Mouse (Mus musculus) CH12F3 (cell line): ENCODE results near the gene Ccl2.

Experiments
- in situ Hi-C: fragments of 300-500 bp; cut with MboI; formaldehyde crosslinking; loops from 2 replicates; pipeline ENCODE4 v1.14.3; 2020; ENCODE audit warnings: low sequenced_read_pairs

The Ccl2 gene

DNA sequence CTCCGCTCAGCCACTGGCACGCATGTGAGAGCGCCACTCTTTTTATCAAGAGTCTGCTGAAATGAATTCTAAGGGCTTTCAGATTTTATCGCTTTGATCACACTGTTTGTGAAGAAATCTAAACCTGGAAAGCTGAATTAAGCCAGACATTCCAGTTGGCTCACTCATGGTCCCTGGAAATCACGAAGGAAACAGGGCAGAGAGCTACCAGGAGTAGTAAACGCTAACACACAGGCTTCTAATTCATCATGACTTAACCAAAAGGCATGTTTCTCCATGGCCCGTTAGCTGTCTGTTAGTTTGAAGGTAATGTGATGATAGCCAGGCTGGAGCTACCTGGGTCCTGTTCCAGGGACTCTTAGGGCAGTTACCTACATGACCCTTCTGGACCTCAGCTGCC is 925 bp upstream of the Ccl2 start:
- in situ Hi-C loops: no loop called here

DNA sequence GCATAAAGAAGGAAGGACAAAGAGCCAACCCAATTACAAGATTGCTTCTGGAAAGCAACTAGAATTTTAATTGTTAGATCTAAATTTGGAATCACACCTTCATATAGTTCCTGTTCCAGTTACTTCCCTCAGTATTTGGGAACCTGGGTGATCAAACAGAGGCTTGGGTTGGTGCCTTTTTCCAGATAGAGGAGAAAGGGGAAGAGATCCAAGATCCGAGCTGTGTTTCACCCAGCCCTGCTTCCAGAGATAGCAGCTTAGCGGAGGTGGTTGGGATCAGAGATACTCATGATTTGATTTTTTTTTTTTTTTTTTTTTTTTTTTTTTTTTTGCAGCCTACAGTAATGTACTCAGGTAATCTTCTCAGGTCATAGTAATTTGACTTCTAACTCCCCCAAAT is 486 bp downstream of the Ccl2 start:
- in situ Hi-C loops: no loop called here

GRCm38 (mm10) chr11:82038535-82038934 is 3.2 kb downstream of the Ccl2 start, which contains the start of gene Gm17268:
Gm17268 (minus strand) TSS chr11:82038562.
- in situ Hi-C loops: no loop called here

GRCm38 (mm10) chr11:82039132-82039660 is 3.8 kb downstream of the Ccl2 start:
- in situ Hi-C loops: no loop called here

- in situ Hi-C loops: loop anchor here (10.0 kb wide), 1 partner anchor 133 kb away; no protein-coding TSS in a partner anchor
Observed at GRCm38 (mm10) chr11:82041671-82042080, 6.3 kb downstream of the Ccl2 start.

DNA sequence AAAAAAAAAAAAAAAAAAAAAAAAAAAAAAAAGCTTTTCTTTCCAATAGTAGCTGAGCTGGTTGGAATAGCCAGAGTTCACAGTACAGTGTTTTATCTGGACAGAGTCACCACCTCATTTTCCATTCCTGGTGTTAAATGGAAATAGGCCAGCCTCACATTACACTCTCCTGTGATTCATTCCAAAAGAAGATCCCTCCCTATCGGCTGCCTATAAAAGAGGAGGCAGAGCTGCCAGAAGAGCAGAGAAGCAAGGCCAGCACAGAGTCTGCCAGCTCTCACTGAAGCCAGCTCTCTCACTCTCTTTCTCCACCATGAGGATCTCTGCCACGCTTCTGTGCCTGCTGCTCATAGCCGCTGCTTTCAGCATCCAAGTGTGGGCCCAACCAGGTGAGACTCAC is 10.1 kb downstream of the Ccl2 start, which contains the start of gene Ccl7:
Ccl7 (plus strand) TSS at position 242 of the 400 bp plus-strand sequence.
- in situ Hi-C loops: loop anchor here (10.0 kb wide), 1 partner anchor 129 kb away; no protein-coding TSS in a partner anchor

DNA sequence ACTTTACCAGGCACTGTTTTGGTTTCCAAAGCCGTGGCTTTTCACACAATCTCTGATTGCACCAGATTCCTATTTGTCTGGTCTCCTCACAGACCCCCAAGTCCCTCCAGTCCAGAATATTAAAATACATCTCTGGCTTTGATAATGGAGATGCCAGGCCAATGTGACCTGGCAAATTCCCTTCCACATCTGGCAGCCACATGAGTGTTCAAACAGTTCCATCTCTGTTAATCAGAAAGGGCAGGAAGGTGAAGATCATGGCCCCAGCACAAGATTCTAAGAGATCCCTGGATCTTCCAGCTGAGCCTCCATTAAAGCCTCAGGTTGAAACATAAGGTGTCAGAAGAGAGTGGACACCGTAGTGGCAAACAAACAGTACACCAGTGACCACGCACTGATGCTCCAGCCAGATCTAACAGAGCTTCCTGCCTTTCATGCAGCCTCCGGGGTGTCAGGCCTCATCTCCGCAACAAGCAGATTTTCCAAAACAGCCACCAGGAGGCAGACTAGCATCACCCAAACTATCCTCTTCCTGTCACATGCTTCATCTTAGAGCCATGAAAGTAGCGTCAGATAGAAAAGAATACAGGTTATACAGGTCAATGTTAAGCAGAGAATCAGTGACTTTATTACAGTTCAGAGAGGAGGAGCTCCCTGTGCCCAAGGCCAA is 12.5 kb downstream of the Ccl2 start:
- in situ Hi-C loops: loop anchor here (10.0 kb wide), 1 partner anchor 127 kb away; no protein-coding TSS in a partner anchor

DNA sequence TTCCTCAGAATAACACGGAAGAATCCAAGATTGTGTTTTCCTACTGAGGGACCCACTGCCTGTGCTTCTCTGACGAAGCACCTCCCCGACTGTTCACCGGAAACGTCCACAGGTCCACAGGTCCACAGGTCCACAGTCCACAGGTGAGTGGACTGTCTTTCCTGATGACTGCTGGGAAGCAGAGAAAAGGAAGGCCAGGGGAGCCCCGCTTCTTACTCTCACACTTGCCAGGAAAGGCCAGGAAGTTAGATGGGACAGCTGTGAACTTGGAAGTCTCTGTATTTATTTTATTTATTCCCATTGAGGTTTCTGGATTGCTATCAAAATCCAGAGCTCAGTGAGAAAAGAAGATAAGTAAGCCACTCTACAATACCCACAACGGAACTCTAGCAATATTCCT is 18.5 kb downstream of the Ccl2 start:
- in situ Hi-C loops: no loop called here

- in situ Hi-C loops: no loop called here
Observed at GRCm38 (mm10) chr11:82057646-82058045, 22.3 kb downstream of the Ccl2 start, which contains the start of gene Ccl11. Ccl11 (plus strand) TSS chr11:82057823.

DNA sequence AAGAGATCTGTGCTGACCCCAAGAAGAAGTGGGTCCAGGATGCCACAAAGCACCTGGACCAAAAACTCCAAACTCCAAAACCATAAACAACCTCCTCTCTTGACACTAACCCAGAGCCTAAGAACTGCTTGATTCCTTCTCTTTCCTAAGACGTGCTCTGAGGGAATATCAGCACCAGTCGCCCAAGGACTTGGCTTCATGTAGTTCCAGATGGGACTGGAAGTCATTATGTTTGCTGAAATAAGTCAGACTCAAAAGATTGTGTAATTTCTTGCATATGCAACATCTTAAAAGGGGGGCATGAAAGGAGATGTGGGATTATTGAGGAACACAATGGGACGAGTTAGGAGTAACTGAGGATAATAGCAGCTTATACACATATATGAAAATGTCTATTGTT is 26.9 kb downstream of the Ccl2 start:
- in situ Hi-C loops: no loop called here

DNA sequence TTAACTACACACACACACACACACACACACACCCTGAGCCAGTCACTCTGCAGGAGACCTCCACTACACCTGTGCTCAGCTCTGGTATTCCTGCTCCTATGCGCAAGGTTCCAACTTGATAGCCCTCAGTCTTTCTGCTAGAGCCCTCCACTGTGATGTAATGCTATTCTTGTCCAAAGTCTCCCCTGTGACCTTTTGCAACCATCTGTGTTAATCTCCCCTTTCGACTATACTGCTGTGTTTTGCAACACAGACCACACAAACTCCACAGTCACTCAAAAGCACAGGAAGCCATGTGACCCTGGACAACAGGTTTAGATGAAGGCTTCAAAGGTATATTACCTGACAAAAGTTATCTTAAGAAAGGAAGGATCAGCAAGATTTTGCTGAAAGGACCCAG is 28.1 kb downstream of the Ccl2 start:
- in situ Hi-C loops: no loop called here

- in situ Hi-C loops: no loop called here
Observed at GRCm38 (mm10) chr11:82066953-82067571, 31.7 kb downstream of the Ccl2 start.

DNA sequence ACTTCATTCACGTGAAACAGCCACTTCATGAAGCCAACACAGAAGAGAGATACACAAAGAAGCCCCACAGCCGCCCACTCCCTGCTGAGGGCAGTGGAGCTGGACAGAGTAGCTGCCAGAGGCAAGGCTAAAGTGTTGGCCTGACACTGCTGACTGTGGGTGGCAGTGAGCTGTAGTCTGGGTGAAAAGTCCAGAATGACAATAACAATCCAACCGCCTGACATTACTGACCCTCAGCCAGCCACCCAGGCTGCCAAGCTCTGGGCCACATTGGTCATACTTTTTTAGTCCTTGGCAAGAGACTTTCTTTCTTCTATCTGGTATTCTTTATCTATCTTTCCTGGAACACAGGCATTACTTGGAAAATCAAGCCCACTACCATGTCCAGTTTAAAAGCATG is 35.7 kb downstream of the Ccl2 start:
- in situ Hi-C loops: no loop called here

DNA sequence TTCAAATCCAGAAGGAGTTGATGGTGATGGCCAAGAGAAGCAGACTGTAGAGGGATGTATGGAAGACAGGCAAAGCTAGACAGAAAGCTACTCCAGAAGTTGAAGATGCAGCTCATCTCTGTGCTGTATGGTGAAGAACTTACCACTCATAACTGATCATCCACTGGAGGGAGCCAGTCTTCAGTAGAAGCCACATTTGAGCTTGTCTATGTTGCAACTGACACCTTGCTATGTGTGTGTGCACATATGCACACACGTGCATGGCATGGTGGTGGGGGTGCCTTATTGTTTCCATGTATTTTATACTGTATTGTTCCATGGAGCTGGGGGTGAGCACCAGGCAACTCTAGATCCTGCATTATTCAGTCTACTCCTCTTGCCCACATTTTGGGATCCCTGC is 37.0 kb downstream of the Ccl2 start:
- in situ Hi-C loops: no loop called here

GRCm38 (mm10) chr11:82072984-82073383 is 37.6 kb downstream of the Ccl2 start:
- in situ Hi-C loops: no loop called here

DNA sequence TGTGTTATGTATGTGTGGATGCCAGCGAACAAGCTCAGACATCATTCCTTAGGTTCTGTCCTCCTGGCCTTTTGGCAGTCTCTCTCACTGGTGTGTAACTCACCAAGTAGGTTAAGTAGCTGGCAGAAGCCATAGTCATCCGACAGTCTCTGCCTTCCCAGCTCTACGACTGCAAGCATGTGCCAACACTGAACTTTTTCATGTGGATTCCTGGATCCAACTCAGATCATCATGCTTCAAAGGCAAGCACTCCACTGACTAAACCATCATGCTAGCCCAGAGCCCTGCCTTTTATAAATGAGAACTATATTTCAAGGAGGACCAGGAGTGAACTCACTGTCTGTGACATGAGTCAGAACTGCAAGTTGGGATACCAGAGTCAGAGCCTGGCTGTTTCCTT is 38.3 kb downstream of the Ccl2 start:
- in situ Hi-C loops: no loop called here

DNA sequence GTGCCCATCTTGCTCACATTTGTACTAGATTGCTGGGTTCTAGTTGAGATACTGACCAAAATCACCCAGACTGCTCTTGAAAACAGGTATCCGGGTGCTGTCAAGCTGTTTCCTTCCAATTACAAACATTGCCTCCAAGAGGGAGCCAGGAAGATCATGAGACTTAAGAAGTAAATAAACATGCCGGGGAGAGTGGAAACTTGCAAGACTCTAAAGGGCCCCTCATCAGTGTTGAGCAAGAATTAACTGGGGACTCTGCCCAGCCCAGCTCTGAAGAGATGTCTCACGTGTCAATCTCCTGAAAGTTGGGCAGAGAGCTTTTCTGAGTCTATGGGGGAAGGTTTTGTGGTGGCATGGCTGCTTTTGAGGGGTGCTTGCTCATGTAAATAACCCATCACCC is 41.7 kb downstream of the Ccl2 start:
- in situ Hi-C loops: no loop called here

- in situ Hi-C loops: no loop called here
Observed at GRCm38 (mm10) chr11:82078136-82078730, 42.9 kb downstream of the Ccl2 start.

GRCm38 (mm10) chr11:82080865-82081264 is 45.5 kb downstream of the Ccl2 start:
- in situ Hi-C loops: no loop called here

GRCm38 (mm10) chr11:82084360-82084759 is 49.0 kb downstream of the Ccl2 start:
- in situ Hi-C loops: no loop called here
